Mouse (Mus musculus) G1E (cell line): ENCODE measurements around the gene Nme1. TPM values are rescaled to one million over a fixed set of nuclear protein-coding genes. Genes with fewer than 3 reads are reported as not detected.

ENCODE experiments used
- ATAC-seq: 2 replicates; pipeline ENCODE4 v1.8.0; 2016; ENCODE audit warnings: mild to moderate bottlenecking; ENCODE audit not compliant: insufficient number of reproducible peaks, poor library complexity, low FRiP score, severe bottlenecking; ENCODE audit errors: extremely low read depth
- DNase-seq: peaks from one replicate; pipeline ENCODE4 v3.0.0; 2012; ENCODE audit warnings: low spot score
- H3K27me3 ChIP-seq: 2 replicates; pipeline ENCODE4 v1.6.1; 2012; ENCODE audit warnings: mild to moderate bottlenecking, low read length, inconsistent platforms; ENCODE audit not compliant: insufficient read depth
- H3K36me3 ChIP-seq: replicated peaks from 2 replicates; pipeline ENCODE3; 2012; ENCODE audit warnings: mild to moderate bottlenecking, inconsistent platforms
- H3K4me1 ChIP-seq: 2 replicates; pipeline ENCODE4 v1.6.1; 2012; ENCODE audit warnings: low read depth, low read length, inconsistent platforms, mixed read lengths; ENCODE audit not compliant: insufficient read depth
- H3K4me3 ChIP-seq: 2 replicates; pipeline ENCODE4 v1.5.1; 2012; ENCODE audit warnings: low read depth, mild to moderate bottlenecking, inconsistent platforms, low read length, moderate library complexity, mixed read lengths
- H3K9me3 ChIP-seq: replicated peaks from 2 replicates; pipeline ENCODE4 v1.6.1; 2012; ENCODE audit warnings: inconsistent platforms
- CTCF ChIP-seq: IDR thresholded peaks from 2 replicates; pipeline ENCODE4 v1.5.1; 2012; ENCODE audit warnings: low read depth, low read length, inconsistent platforms, mixed read lengths
- GATA1 ChIP-seq: IDR thresholded peaks from 2 replicates; pipeline ENCODE4 v1.6.1; 2012; ENCODE audit warnings: borderline replicate concordance, low read length, inconsistent platforms, mixed read lengths
- GATA2 ChIP-seq: IDR thresholded peaks from 2 replicates; pipeline ENCODE4 v1.6.1; 2012; ENCODE audit warnings: low read depth, low read length, inconsistent platforms, borderline replicate concordance
- POLR2AphosphoS5 ChIP-seq: IDR thresholded peaks from 2 replicates; pipeline ENCODE4 v1.6.1; 2012; ENCODE audit warnings: low read depth, low read length, inconsistent platforms; ENCODE audit not compliant: insufficient replicate concordance
- TAL1 ChIP-seq: conservative IDR thresholded peaks from 2 replicates; pipeline ENCODE4 v1.6.1; 2012; ENCODE audit warnings: low read depth, low read length, inconsistent platforms, mixed read lengths
- polyA plus RNA-seq: library from polyadenylated mRNA; stranded (reverse); fragments of >175 nt; gene quantifications from 2 replicates; pipeline ENCODE4 v1.2.3, GENCODE M21; 2012
- total RNA-seq, 2 experiments: library from RNA; stranded (forward) in 1 of 2; stranded (reverse) in 1 of 2; fragments of 200-1000 nt in 1 of 2; fragments of >200 nt in 1 of 2; fragmentation: Nextera tagmentation in 1 of 2; gene quantifications; 2 replicates each; pipeline ENCODE4 v1.2.3; 2014 to 2017

Nme1 gene
- total and polyA plus RNA-seq, 3 experiments, result 6.5 to 142 (median 59.1) TPM

- no peak for TF ChIP-seq CTCF
- TF ChIP-seq GATA1, result no peak
- no peak for TF ChIP-seq TAL1
- TF ChIP-seq GATA2, result no peak
- TF ChIP-seq POLR2AphosphoS5, result no peak
- Histone ChIP-seq H3K36me3 (no peaks in the 10 kb centered on the region), H3K9me3 (no peaks in the 10 kb centered on the region), H3K27me3 (peaks cover 25% of the 10 kb centered on the region), H3K4me3 (no peak overlapping the region), H3K4me1 (peaks cover 17% of the 10 kb centered on the region)
- no peak for DNase-seq
- no peak for ATAC-seq
Measured at GRCm38 (mm10) chr11:93986298-93986697, 18.0 kb upstream of the Nme1 start.

DNA sequence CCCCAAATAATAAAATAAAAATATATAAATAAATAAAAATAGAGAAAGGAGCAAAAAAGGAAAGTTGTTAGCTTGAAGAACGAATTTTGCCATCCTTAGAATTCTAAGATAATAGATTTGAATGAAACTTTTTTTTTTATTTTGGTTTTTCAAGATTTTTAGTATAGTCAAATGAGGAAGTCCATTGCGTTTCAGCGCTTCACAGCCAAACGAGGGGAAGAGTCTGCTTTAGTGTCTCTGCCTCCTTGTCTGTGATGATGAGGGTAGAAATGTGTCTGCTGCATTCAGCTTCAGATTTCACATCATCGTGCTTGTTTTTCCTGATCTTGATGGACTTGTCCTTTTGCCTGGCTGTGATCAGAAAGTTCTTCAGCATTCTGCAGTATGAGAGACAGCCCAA, 16.9 kb upstream of the Nme1 start:
- no peak overlapping the region for H3K4me3 ChIP-seq
- ATAC-seq (no peak), DNase-seq (no peak)

GRCm38 (mm10) chr11:93984619-93985018, 16.3 kb upstream of the Nme1 start:
- Histone ChIP-seq H3K9me3 (no peaks in the 10 kb centered on the region), H3K4me3 (no peak overlapping the region), H3K27me3 (peaks cover 20% of the 10 kb centered on the region), H3K4me1 (peaks cover 17% of the 10 kb centered on the region), H3K36me3 (no peaks in the 10 kb centered on the region)
- no peak for ATAC-seq
- TF ChIP-seq TAL1 (no peak), POLR2AphosphoS5 (no peak), CTCF (no peak), GATA1 (no peak), GATA2 (no peak)
- DNase-seq, result no peak

More for the DNA sequence above, 16.9 kb upstream of the Nme1 start:
- peaks cover 25% of the 10 kb centered on the region for H3K27me3 ChIP-seq
- TF ChIP-seq GATA2 (no peak), GATA1 (no peak), TAL1 (no peak), CTCF (no peak), POLR2AphosphoS5 (no peak)
- peaks cover 17% of the 10 kb centered on the region for H3K4me1 ChIP-seq
- no peaks in the 10 kb centered on the region for H3K36me3 ChIP-seq
- no peaks in the 10 kb centered on the region for H3K9me3 ChIP-seq

DNA sequence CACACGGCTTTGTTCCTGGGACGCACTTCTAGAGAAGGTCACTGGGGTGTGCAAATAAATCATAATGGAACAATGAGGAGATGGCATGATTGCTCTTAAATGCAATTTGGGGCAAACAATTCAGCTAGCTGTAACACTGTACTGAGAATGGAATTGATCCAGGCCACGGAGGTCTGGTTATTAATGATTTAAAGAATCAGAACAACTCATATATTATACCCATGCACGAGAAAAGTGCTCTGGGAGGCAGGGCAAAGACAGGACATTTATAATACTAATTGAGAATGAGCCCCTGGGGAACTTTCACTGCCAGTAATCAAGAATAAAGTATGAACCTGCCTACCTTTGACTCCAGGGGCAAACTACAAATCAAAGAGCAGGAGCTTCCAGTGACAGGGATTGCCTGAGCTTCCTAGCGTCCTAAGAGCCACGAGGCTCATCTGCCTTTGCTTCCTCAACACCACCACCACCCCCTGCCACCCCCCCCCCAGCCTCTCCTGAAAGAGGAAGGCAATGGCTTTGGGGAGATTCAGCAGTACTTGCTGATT, 11.3 kb upstream of the Nme1 start:
- ATAC-seq (no peak), DNase-seq (no peak)
- no peaks in the 10 kb centered on the region; the same call in 1 of the 2 replicates for H3K4me1 ChIP-seq
- no peaks in the 10 kb centered on the region for H3K36me3 ChIP-seq
- TF ChIP-seq GATA1, result no peak
- no peak for TF ChIP-seq GATA2
- no peak for TF ChIP-seq CTCF
- TF ChIP-seq POLR2AphosphoS5, result no peak
- TF ChIP-seq TAL1, result no peak
- no peak overlapping the region for H3K4me3 ChIP-seq
- H3K9me3 ChIP-seq, result no peaks in the 10 kb centered on the region
- H3K27me3 ChIP-seq, result peaks cover 20% of the 10 kb centered on the region

DNA sequence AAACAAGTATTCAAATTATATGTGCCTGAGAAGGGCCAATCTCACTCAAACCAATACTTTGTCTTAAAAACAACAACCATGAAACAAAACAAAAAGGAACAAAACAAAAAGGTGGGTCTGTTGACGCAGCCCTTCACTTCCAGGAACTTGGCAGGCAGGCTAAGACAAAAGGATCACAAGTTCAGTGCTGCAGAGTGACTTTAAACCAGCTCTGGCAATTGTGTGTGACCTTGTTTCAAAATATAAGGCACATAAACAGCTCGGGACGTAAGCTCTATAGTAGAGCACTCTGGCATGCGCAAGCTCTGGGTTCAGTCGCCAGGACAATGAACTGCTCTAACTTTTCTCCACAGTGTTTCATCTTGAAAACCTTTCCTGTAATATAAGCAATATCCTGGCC, 4.6 kb upstream of the Nme1 start:
- Histone ChIP-seq H3K4me1 (peaks cover 9% of the 10 kb centered on the region), H3K9me3 (no peaks in the 10 kb centered on the region), H3K4me3 (no peak overlapping the region), H3K36me3 (no peaks in the 10 kb centered on the region), H3K27me3 (no peaks in the 10 kb centered on the region)
- ATAC-seq (no peak), DNase-seq (no peak)
- TF ChIP-seq GATA1 (no peak), POLR2AphosphoS5 (no peak), GATA2 (no peak), CTCF (no peak), TAL1 (no peak)

DNA sequence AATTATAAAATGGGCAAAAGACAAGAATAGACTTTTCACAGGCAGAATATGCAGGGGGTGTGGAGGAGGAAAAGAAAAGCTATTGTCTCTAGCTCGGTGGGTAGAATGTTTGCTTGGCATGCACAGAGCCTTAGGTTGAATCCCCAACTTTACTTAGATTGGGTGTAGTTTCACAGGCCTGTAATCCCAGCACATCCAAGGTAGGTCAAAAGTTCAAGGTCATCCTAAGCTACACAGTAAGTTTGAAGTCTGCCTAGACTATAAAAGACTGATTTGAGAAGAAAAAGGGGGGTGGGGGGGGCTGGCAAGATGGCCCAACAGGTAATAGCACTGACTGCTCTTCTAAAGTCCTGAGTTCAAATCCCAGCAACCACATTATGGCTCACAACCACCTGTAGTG, 1.5 kb upstream of the Nme1 start:
- TF ChIP-seq GATA1 (no peak), POLR2AphosphoS5 (no peak), GATA2 (no peak), CTCF (no peak), TAL1 (no peak)
- H3K9me3 ChIP-seq, result no peaks in the 10 kb centered on the region
- peaks cover 25% of the 10 kb centered on the region for H3K4me1 ChIP-seq
- DNase-seq (no peak), ATAC-seq (no peak)
- H3K4me3 ChIP-seq, result no peak overlapping the region
- H3K27me3 ChIP-seq, result no peaks in the 10 kb centered on the region
- H3K36me3 ChIP-seq, result peaks cover 14% of the 10 kb centered on the region

GRCm38 (mm10) chr11:93969171-93969570, 850 bp upstream of the Nme1 start:
- ATAC-seq (no peak), DNase-seq (no peak)
- H3K4me3 ChIP-seq, result no peak overlapping the region
- H3K4me1 ChIP-seq, result peaks cover 25% of the 10 kb centered on the region
- no peaks in the 10 kb centered on the region for H3K27me3 ChIP-seq
- peaks cover 20% of the 10 kb centered on the region for H3K36me3 ChIP-seq
- no peaks in the 10 kb centered on the region for H3K9me3 ChIP-seq
- TF ChIP-seq TAL1 (no peak), POLR2AphosphoS5 (no peak), GATA2 (no peak), CTCF (no peak), GATA1 (no peak)
